Mouse (Mus musculus): Measurements from ENCODE around the gene Tssk3. TPM values are rescaled to one million over a fixed set of nuclear protein-coding genes. Genes with fewer than 3 reads are reported as not detected.
"Not testable (repeated sequence)": the region's sequence is repeated elsewhere in the genome, so short reads cannot be mapped to it uniquely, and the experiment has no call there.

Gene Tssk3
- not detected for polyA plus RNA-seq (2021)

GRCm38 (mm10) chr4:129490972-129491880 lies at the start of gene Tssk3, which contains the start of gene Fam229a:
Tssk3 (minus strand) TSS chr4:129491022.
Fam229a (plus strand) TSS chr4:129491190.
- TF ChIP-seq CTCF (IDR thresholded peaks at IDR 0.05): no peak
- CTCF ChIA-PET: no interaction called here
- H3K27me3 ChIP-seq: no peaks in the 10 kb centered on the region
- no peak for DNase-seq (ENCODE audit: low read depth, low spot score)
- no peak for ATAC-seq
- in situ Hi-C loops (cut with MboI; ENCODE audit: low pct_unique_long_range_greater_than_20kb): no loop called here
- POLR2A ChIA-PET: no interaction called here

- no peak for ATAC-seq
- no peaks in the 10 kb centered on the region for H3K27me3 ChIP-seq
These were observed 49.2 kb upstream of the Tssk3 start for GRCm38 (mm10) chr4:129540012-129540411.

GRCm38 (mm10) chr4:129528901-129529300 lies 38.1 kb upstream of the Tssk3 start:
- POLR2A ChIA-PET; CTCF ChIA-PET; ATAC-seq; H3K27me3 ChIP-seq; in situ Hi-C loops (cut with MboI; ENCODE audit: low pct_unique_long_range_greater_than_20kb); DNase-seq (ENCODE audit: low read depth, low spot score): not testable (repeated sequence)

More at GRCm38 (mm10) chr4:129540012-129540411, 49.2 kb upstream of the Tssk3 start:
- DNase-seq (ENCODE audit: low read depth, low spot score): no peak
- in situ Hi-C loops (cut with MboI; ENCODE audit: low pct_unique_long_range_greater_than_20kb): loop anchor here (5.0 kb wide), 1 partner anchor 47 kb away; no protein-coding TSS in a partner anchor
- TF ChIP-seq CTCF (IDR thresholded peaks at IDR 0.05): peak; percentile 47
- CTCF ChIA-PET: no interaction called here
- POLR2A ChIA-PET: no interaction called here

GRCm38 (mm10) chr4:129525889-129526288 lies 35.1 kb upstream of the Tssk3 start:
- ATAC-seq: no peak
- no peak for DNase-seq (ENCODE audit: low read depth, low spot score)
- ChIA-PET POLR2A (no interaction called here), CTCF (no interaction called here)
- in situ Hi-C loops (cut with MboI; ENCODE audit: low pct_unique_long_range_greater_than_20kb): no loop called here
- no peaks in the 10 kb centered on the region for H3K27me3 ChIP-seq
- no peak for TF ChIP-seq CTCF (IDR thresholded peaks at IDR 0.05)

GRCm38 (mm10) chr4:129525338-129525737 lies 34.5 kb upstream of the Tssk3 start:
- DNase-seq (ENCODE audit: low read depth, low spot score) (no peak), ATAC-seq (no peak)
- ChIA-PET POLR2A (no interaction called here), CTCF (no interaction called here)
- H3K27me3 ChIP-seq: no peaks in the 10 kb centered on the region
- TF ChIP-seq CTCF (IDR thresholded peaks at IDR 0.05): no peak
- in situ Hi-C loops (cut with MboI; ENCODE audit: low pct_unique_long_range_greater_than_20kb): no loop called here

GRCm38 (mm10) chr4:129518519-129518918 lies 27.7 kb upstream of the Tssk3 start:
- no peak for ATAC-seq
- no peak for TF ChIP-seq CTCF (IDR thresholded peaks at IDR 0.05)
- in situ Hi-C loops (cut with MboI; ENCODE audit: low pct_unique_long_range_greater_than_20kb): no loop called here
- CTCF ChIA-PET: interaction anchor here (1.8 kb wide), 1 partner anchor 9 kb away, joined by 3 read pairs; no protein-coding TSS in a partner anchor
- no peaks in the 10 kb centered on the region for H3K27me3 ChIP-seq
- DNase-seq (ENCODE audit: low read depth, low spot score): no peak
- POLR2A ChIA-PET: no interaction called here

- CTCF ChIA-PET: interaction anchor here (1.8 kb wide), 1 partner anchor 11 kb away, joined by 3 read pairs; no protein-coding TSS in a partner anchor
- in situ Hi-C loops (cut with MboI; ENCODE audit: low pct_unique_long_range_greater_than_20kb): no loop called here
- H3K27me3 ChIP-seq: no peaks in the 10 kb centered on the region
- POLR2A ChIA-PET: no interaction called here
- no peak for TF ChIP-seq CTCF (IDR thresholded peaks at IDR 0.05)
- no peak for ATAC-seq
- no peak for DNase-seq (ENCODE audit: low read depth, low spot score)
These were observed 26.1 kb upstream of the Tssk3 start for GRCm38 (mm10) chr4:129516925-129517324.

- ChIA-PET POLR2A (no interaction called here), CTCF (no interaction called here)
- H3K27me3 ChIP-seq: no peaks in the 10 kb centered on the region
- in situ Hi-C loops (cut with MboI; ENCODE audit: low pct_unique_long_range_greater_than_20kb): no loop called here
- ATAC-seq (peak; percentile 68), DNase-seq (ENCODE audit: low read depth, low spot score) (no peak)
- TF ChIP-seq CTCF (IDR thresholded peaks at IDR 0.05): no peak
These were observed 23.6 kb upstream of the Tssk3 start for GRCm38 (mm10) chr4:129514300-129514898.

GRCm38 (mm10) chr4:129513891-129514290 lies 23.1 kb upstream of the Tssk3 start:
- H3K27me3 ChIP-seq: no peaks in the 10 kb centered on the region
- ATAC-seq (peak; percentile 14), DNase-seq (ENCODE audit: low read depth, low spot score) (no peak)
- ChIA-PET POLR2A (interaction anchor here (1.9 kb wide), 1 partner anchor 52 kb away, joined by 5 read pairs; the partner anchor contains the start of gene Bsdc1), CTCF (no interaction called here)
- in situ Hi-C loops (cut with MboI; ENCODE audit: low pct_unique_long_range_greater_than_20kb): no loop called here
- no peak for TF ChIP-seq CTCF (IDR thresholded peaks at IDR 0.05)

GRCm38 (mm10) chr4:129513086-129513767 lies 22.4 kb upstream of the Tssk3 start, which contains the start of gene Marcksl1:
Marcksl1 (plus strand) TSS chr4:129513581.
- CTCF ChIA-PET: no interaction called here
- peak; percentile 65 for ATAC-seq
- DNase-seq (ENCODE audit: low read depth, low spot score): no peak
- POLR2A ChIA-PET: interaction anchor here (1.9 kb wide), 1 partner anchor 51 kb away, joined by 5 read pairs; the partner anchor contains the start of gene Bsdc1
- in situ Hi-C loops (cut with MboI; ENCODE audit: low pct_unique_long_range_greater_than_20kb): no loop called here
- H3K27me3 ChIP-seq: no peaks in the 10 kb centered on the region
- TF ChIP-seq CTCF (IDR thresholded peaks at IDR 0.05): no peak
